Mouse (Mus musculus): ENCODE data around the gene Gm14409. TPM values are rescaled to one million over a fixed set of nuclear protein-coding genes. Genes with fewer than 3 reads are reported as not detected.
"Not testable (repeated sequence)": the region's sequence is repeated elsewhere in the genome, so short reads cannot be mapped to it uniquely, and the experiment has no call there.

The Gm14409 gene
- polyA plus RNA-seq (2015; fragmentation: Nextera tagmentation; extraction: Ambion mirVana), result not detected in 2 replicates

DNA sequence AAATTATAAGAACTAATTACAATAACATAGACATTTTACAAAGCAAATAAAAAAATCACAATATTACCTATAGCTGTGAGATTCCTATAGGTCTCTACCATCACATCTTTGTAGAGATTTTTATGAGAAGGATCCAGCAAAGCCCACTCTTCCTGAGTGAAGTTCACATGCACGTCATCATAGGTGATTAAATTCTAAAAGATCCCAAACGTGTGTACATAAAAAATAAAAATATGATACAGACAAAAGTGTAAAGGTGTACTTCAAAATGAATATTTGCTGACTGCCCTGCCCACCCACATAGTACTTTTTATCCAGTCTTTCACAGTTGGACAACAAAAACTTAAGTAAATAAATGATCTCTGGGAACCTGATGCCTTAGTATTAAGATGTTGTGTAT is at the start of gene Gm14409:
Gm14409 (minus strand) TSS at position 101 of the 400 bp plus-strand sequence.
- WGBS, result no CpG with 5 or more reads among the region's 2 CpGs
- H3K27ac ChIP-seq; H3K4me3 ChIP-seq; H3K36me3 ChIP-seq; H3K9ac ChIP-seq; H3K9me3 ChIP-seq; ATAC-seq (ENCODE audit: low FRiP score); H3K27me3 ChIP-seq; H3K4me2 ChIP-seq; H3K4me1 ChIP-seq (replicated peaks): not testable (repeated sequence)

DNA sequence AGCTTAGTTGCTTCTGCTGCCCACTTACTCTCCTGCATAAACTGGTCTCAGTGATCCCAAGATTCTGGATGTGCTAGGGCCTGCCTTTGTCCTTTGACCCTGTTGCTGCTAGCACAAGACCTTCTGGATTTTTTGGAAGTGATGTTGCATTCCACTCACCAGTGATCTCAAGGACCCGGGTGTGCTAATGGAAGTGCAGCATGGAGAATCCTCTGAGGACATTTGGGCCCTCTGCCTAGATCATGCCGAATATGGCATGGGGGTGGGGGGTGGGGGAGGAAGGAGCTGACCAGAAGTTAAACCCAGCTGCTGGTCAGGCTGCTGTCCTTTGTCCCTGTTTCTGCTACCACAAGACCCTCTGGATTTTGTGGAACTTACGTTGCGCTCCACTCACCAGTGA is 42.8 kb upstream of the Gm14409 start:
- not testable (repeated sequence) for H3K9ac ChIP-seq; H3K4me1 ChIP-seq (replicated peaks); H3K4me2 ChIP-seq; H3K27ac ChIP-seq; H3K27me3 ChIP-seq; H3K4me3 ChIP-seq; ATAC-seq (ENCODE audit: low FRiP score); H3K9me3 ChIP-seq; H3K36me3 ChIP-seq
- WGBS, result 86% methylated on average over 4 of the region's 4 CpGs

DNA sequence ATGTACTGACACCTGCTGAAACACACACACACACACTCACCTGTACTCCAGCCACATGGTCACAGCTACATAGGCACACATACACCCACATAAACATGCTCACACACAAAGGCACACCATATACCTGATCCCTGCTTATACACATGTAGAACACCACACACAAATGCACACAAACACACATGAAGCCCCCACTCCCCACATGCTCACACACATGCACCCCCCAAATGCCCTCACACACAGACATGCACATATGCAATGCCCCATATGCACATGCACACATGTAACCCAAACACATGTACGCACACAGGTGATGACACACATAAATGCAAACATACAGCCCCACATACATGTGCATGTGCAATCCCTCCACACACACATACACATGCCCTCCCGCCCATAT is 38.1 kb upstream of the Gm14409 start:
- not testable (repeated sequence) for H3K4me2 ChIP-seq; H3K27ac ChIP-seq; H3K9me3 ChIP-seq; H3K36me3 ChIP-seq; H3K9ac ChIP-seq; H3K4me3 ChIP-seq; ATAC-seq (ENCODE audit: low FRiP score); H3K27me3 ChIP-seq; H3K4me1 ChIP-seq (replicated peaks)
- WGBS, result no CpG with 5 or more reads among the region's 2 CpGs

DNA sequence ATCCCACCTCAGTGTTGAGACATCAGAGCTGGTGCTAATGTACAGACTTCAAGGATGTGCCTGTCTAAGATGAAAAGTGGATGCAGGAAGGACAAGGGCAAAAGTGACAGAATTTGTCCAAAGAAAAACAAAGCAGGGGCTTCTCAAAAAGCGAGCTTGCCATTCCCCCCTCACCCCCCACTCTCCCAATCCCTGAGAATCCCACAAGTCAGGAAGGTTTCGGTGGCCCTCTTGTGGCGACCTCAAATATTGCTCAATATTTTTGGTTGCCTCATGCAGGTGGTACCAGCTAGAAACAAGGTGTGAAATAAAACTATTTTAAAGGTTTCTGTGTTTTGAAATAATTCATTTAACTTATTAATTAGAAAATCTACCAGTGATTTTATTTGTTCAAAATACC is 16.9 kb upstream of the Gm14409 start:
- ATAC-seq (ENCODE audit: low FRiP score); H3K4me1 ChIP-seq (replicated peaks); H3K9me3 ChIP-seq; H3K9ac ChIP-seq; H3K4me3 ChIP-seq; H3K4me2 ChIP-seq; H3K36me3 ChIP-seq; H3K27ac ChIP-seq; H3K27me3 ChIP-seq: not testable (repeated sequence)
- WGBS, result 25% methylated on average over 3 of the region's 3 CpGs

DNA sequence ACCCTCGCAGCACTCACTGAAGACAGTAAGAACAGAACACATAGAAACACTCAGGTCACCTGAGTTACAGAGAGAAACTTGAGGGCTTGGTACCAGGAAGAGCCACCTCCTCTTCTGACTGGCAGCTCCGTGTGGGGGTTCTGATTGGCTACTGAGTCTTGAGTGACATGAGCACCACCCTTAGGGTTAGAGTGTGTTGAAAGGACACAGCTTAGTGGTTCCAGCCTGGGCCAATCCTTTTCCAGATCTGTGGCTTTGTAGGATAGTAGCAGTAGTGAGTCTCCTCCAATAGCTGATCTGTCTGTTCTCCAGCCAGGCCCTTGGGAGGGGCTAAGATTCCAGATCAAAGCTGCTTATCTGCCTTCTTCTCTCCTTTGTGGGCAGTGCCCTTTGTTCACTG is 10.9 kb upstream of the Gm14409 start:
- not testable (repeated sequence) for H3K36me3 ChIP-seq; H3K27ac ChIP-seq; H3K9ac ChIP-seq; H3K27me3 ChIP-seq; H3K4me1 ChIP-seq (replicated peaks); H3K4me3 ChIP-seq; ATAC-seq (ENCODE audit: low FRiP score); H3K9me3 ChIP-seq; H3K4me2 ChIP-seq
- 85% methylated on average over 2 of the region's 2 CpGs for WGBS

DNA sequence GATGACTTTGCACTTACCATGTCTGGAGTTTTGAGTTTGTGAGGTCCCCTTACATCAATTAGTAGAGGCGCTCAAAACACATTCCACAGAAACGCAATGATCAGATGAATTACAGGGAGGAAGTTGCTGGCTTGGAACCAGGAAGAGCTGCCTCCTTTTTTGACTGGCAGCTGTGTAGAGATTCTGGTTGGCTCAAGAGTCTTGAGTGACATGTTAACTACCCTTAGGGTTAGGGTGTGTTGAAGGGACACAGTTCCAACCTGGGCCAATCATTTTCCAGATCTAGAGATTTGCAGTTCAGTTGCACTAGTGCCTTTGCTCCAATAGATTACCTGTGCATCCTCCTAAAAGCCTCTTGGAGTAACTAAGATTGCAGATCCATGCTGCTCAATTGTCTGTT is 5.4 kb upstream of the Gm14409 start:
- not testable (repeated sequence) for H3K27me3 ChIP-seq
- WGBS, result 77% methylated on average over 2 of the region's 2 CpGs

DNA sequence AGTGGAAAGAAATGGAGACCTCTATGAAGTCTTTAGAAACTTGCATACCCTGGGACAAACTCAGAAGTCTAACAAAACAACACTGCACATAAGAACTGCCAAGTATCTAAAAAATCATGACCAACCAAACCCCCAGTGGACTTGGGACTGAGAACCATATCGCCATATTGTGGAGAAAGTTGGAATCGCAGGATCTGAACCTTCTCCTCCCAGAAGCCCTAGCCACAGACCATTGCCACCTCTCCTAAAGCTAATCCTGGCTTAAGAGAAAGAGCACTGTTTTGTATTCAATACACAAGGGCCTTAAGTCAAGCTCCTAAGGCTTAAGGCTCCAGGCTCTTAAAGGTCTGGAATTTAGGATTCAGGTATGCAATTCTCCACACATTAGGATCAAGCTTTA is 19.4 kb downstream of the Gm14409 start:
- H3K4me3 ChIP-seq; H3K4me2 ChIP-seq; ATAC-seq (ENCODE audit: low FRiP score); H3K36me3 ChIP-seq; H3K9me3 ChIP-seq; H3K9ac ChIP-seq; H3K27ac ChIP-seq; H3K27me3 ChIP-seq; H3K4me1 ChIP-seq (replicated peaks): not testable (repeated sequence)
- 88% methylated on average over 2 of the region's 2 CpGs for WGBS

More for the DNA sequence above, 5.4 kb upstream of the Gm14409 start:
- H3K36me3 ChIP-seq; H3K27ac ChIP-seq; H3K4me1 ChIP-seq (replicated peaks); H3K9ac ChIP-seq; ATAC-seq (ENCODE audit: low FRiP score); H3K4me3 ChIP-seq; H3K9me3 ChIP-seq; H3K4me2 ChIP-seq: not testable (repeated sequence)

DNA sequence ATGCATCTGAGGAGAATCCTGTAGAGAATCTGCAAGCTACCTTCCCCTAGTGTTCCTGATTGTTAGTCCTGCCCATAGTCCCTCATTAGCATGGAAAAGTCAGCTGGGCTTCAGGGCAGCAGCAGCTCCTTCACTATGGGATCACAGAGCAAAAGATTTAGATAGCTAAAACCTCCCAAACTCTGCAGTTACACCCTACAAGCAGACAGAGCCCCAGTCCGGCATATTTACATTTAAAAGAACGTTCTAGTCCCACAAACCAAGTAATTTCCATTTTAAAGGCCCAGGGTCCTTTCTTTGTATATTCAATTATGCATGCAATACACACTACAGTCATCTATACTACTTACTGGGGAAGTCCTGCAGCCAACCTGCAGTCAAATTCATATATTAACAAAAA is 36.4 kb downstream of the Gm14409 start:
- H3K9ac ChIP-seq; H3K4me2 ChIP-seq; H3K4me1 ChIP-seq (replicated peaks); ATAC-seq (ENCODE audit: low FRiP score); H3K27ac ChIP-seq; H3K4me3 ChIP-seq; H3K27me3 ChIP-seq; H3K9me3 ChIP-seq; H3K36me3 ChIP-seq: not testable (repeated sequence)
- 41% methylated on average over 2 of the region's 2 CpGs for WGBS

Other genes with a start within 250 kb of the Gm14409 start
- gene Gm14401, start 192.7 kb downstream of the Gm14409 start, polyA plus RNA-seq (2015; fragmentation: Nextera tagmentation; extraction: Ambion mirVana), result not detected in 2 replicates
- gene Gm14410, start 60.6 kb downstream of the Gm14409 start, polyA plus RNA-seq (2015; fragmentation: Nextera tagmentation; extraction: Ambion mirVana), result 33.5 and 35.8 TPM in 2 replicates
- gene Gm14412, start 57.3 kb upstream of the Gm14409 start, polyA plus RNA-seq (2015; fragmentation: Nextera tagmentation; extraction: Ambion mirVana), result 0.21 and 0.31 TPM in 2 replicates
- gene Gm14418, start 131.3 kb upstream of the Gm14409 start, polyA plus RNA-seq (2015; fragmentation: Nextera tagmentation; extraction: Ambion mirVana), result 6.5 and 7.9 TPM in 2 replicates
- gene Zfp970, start 197.7 kb upstream of the Gm14409 start, polyA plus RNA-seq (2015; fragmentation: Nextera tagmentation; extraction: Ambion mirVana), result 6.3 and 6.5 TPM in 2 replicates
- gene Gm14403, start 231.2 kb upstream of the Gm14409 start, polyA plus RNA-seq (2015; fragmentation: Nextera tagmentation; extraction: Ambion mirVana), result 3.2 and 4.2 TPM in 2 replicates